Mouse (Mus musculus) kidney, postnatal 25 days (tissue): Measurements from ENCODE around the gene BC017158.

Experiments
- DNase-seq, 2 experiments: peaks; one replicate each; pipeline ENCODE4 v3.0.0; 2021; ENCODE audit warnings: mixed read lengths in 2 of 2

Gene BC017158

GRCm38 (mm10) chr7:128307851-128308250 lies 9.9 kb upstream of the BC017158 start:
- DNase-seq, result no peak

- peak; percentile 58 to 63 for DNase-seq
These were observed 6.9 kb upstream of the BC017158 start for GRCm38 (mm10) chr7:128304907-128305306.

GRCm38 (mm10) chr7:128304198-128304597 lies 6.2 kb upstream of the BC017158 start:
- no peak for DNase-seq

GRCm38 (mm10) chr7:128302151-128302550 lies 4.2 kb upstream of the BC017158 start:
- DNase-seq, result no peak

GRCm38 (mm10) chr7:128300952-128301351 lies 3.0 kb upstream of the BC017158 start:
- DNase-seq, result no peak

GRCm38 (mm10) chr7:128298481-128299342 lies 742 bp upstream of the BC017158 start:
- no peak for DNase-seq

- no peak for DNase-seq
These were observed 716 bp downstream of the BC017158 start for GRCm38 (mm10) chr7:128297291-128297616.

- DNase-seq, result no peak
These were observed 1.5 kb downstream of the BC017158 start for GRCm38 (mm10) chr7:128296514-128296913.

- no peak for DNase-seq
These were observed 3.2 kb downstream of the BC017158 start for GRCm38 (mm10) chr7:128294785-128295184.

GRCm38 (mm10) chr7:128288923-128289544 lies 8.9 kb downstream of the BC017158 start:
- no peak for DNase-seq

GRCm38 (mm10) chr7:128285060-128285459 lies 12.9 kb downstream of the BC017158 start:
- DNase-seq, result no peak

GRCm38 (mm10) chr7:128284047-128284446 lies 13.9 kb downstream of the BC017158 start:
- DNase-seq, result no peak

- no peak for DNase-seq
These were observed 15.3 kb downstream of the BC017158 start for GRCm38 (mm10) chr7:128282532-128283244.

GRCm38 (mm10) chr7:128281765-128282164 lies 16.2 kb downstream of the BC017158 start:
- no peak for DNase-seq

- no peak for DNase-seq
These were observed 18.2 kb downstream of the BC017158 start for GRCm38 (mm10) chr7:128279750-128280149.

- DNase-seq, result no peak
These were observed 21.9 kb downstream of the BC017158 start for GRCm38 (mm10) chr7:128276051-128276450.

- no peak for DNase-seq
These were observed 26.5 kb downstream of the BC017158 start for GRCm38 (mm10) chr7:128271496-128271895.

- DNase-seq, result no peak
These were observed 27.5 kb downstream of the BC017158 start for GRCm38 (mm10) chr7:128270431-128270850.

- DNase-seq, result no peak
These were observed 30.2 kb downstream of the BC017158 start for GRCm38 (mm10) chr7:128267813-128268212.

- peak; percentile 62 to 76 for DNase-seq
These were observed 30.6 kb downstream of the BC017158 start for GRCm38 (mm10) chr7:128267391-128267790.

GRCm38 (mm10) chr7:128266056-128266455 lies 31.9 kb downstream of the BC017158 start:
- DNase-seq, result peak in 1 of 2 experiments; percentile 25

GRCm38 (mm10) chr7:128265411-128265810 lies 32.6 kb downstream of the BC017158 start, which contains the start of gene Slc5a2:
Slc5a2 (plus strand) TSS chr7:128265657.
- DNase-seq, result peak; percentile 42 to 73

- DNase-seq, result peak in 1 of 2 experiments; percentile 65
These were observed 41.1 kb downstream of the BC017158 start for GRCm38 (mm10) chr7:128256783-128257334.
